Mouse (Mus musculus) cerebellum, adult 11-12 months (tissue): Measurements from ENCODE around the gene Zfp609.

Experiments
- DNase-seq: peaks from one replicate; pipeline ENCODE4 v3.0.0; 2022

Zfp609 gene

DNA sequence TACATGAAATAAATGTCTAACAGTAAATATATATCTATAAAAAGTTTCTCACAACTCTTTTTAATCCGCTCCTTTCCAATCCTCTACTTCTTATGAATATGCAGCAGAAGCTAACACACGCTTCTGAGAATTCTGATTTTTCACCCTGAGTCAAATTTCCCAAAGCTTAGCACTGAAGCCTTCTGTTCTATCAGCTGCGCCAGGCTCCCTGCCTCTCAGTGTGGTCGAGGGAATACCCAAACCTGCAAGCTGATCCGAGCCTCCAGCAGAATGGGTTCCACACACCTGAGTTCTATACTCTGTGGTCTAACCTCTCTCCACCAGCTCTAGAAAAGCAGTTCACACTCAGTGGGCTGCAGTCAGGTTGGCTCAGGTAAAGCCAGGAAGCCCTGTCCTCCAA is 68.1 kb downstream of the Zfp609 start:
- peak; percentile 35 for DNase-seq

DNA sequence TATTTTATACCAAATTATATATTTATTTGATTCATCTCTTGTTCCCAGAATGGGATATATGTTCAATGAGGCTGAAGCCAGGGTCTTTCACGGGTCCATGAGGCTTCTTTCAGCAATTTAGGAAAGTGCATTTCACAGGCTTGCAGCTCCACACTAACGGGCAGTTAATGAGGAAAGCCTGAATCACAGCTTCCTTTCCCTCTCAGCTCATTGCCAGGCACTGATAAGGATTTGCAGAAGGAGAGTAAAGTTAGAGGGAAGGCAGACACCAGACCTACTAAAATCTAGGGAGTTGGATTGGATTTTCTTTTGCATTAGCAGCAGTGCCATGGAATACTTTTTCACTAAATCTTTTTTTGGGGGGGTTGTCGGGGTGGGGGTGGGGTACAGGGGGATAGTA is 69.5 kb downstream of the Zfp609 start:
- no peak for DNase-seq

DNA sequence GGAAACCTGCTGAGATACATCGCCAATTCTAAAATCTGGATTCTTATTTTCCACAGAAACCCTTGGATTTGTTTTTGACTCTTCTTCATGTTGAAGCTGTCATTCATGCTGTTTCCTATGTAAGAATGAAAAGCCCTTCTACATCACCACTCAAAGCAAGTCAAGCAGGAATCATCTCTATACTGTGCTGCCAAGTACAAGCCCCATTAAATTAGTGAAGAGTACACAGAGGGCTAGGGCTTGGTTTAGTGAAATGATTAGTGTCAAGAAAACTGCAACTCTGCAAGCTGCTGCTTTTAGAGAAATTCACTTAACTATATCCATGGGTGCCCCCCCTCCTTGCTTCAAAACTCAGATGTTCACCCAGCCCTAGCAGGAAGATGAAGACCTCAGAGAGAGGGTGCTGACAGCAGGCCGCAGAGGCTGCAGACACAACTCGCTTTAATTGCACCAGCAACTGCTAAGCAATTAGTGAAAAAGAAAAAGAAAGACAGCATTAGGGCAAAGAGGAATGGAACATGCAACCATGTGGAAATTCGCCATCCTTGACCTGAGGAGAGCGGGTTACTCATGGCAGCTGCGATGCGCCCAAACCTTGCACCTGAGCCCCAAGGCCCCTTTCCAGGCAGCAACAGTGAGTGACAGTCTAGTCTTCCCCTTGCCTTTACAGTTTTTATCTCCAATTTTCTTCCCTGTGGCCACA is 71.5 kb downstream of the Zfp609 start:
- no peak for DNase-seq

DNA sequence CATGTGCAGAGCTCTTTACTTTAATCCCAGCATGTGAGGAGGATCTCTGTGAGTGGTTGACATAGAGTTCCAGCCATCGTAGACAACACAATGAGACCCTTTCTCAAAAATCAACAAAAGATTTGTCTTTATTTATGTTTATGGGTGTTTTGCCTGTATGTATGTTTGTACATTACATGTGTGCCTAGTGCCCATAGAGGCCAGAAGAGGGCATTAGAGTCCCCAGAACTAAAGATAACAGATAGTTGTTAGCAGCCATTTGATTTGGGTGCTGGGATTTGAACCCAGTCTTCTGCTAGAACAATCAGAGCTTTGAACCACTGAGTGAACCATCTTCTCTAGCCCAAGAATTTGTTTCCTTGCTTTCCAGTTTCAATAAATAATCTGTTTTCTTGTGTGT is 72.2 kb downstream of the Zfp609 start:
- no peak for DNase-seq

DNA sequence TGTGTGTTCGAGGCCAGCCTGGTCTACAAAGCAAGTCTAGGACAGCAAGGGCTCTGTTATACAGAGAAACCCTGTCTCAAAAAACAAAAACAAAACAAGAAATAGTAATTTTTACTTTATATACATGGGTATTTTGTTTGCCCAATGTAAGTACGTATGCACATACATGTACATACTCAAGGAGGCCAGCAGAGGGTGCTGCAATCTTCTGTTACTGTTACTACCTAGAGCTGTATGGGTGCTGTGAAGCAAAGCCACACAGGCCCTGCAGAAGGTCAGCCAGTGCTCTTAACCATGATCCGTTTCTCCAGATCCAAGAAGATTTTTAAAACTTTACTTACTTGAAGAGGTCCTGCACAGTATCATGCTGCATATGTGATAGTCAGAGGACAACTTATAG is 74.7 kb downstream of the Zfp609 start:
- DNase-seq: no peak

DNA sequence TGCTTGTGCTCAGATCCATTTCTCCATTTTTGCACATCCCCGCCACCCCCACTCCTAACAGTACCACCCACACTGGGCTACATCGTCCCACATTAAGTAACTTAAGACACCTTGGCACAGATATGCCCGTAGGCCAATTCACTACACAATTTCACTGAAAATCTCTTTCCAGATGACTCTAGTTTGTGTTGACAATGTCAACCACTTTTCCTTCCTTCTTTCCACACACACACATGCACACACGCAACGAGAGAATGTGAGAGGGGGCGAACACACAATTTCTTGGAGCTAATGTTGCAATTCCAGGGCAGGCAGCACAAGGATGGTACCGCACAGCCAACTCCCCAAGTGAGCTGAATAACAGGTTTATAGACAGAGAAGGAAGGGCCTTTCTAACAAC is 75.5 kb downstream of the Zfp609 start:
- DNase-seq: no peak

DNA sequence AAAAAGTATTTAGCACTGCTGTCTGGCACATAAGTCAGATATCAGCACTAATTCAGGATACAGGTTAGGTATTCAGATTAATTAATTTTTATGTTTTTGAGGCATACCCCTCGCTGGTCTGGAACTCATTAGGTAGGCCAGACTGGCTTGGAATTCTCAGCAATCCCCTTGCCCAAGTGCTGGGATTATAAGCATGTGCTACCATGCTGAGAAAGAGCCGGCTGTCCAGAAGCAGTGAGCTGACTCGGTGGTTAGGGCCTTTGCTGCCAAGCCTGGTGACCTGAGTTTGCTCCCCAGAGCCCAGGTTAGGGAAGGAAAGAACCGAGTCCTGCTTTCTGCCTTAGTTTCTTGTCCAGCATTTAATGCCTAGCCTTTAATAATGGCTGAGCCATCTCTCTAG is 79.3 kb downstream of the Zfp609 start:
- no peak for DNase-seq

DNA sequence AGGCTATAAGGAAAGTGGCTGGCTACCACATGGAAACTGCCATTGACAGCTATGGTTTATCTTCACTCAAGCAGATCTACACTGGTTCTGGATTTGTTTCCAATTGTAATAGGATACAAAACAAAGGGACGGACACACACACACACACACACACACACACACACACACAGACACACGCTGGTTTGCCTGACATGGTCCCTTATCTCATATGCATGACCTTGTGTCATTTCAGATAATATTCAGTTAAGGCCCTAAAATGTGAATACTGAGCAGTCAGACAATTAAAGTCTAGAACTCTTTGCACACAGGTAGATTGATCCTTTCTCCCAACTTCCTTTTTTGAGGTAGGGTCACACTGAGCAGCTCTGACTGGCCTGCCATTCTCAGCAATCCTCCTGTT is 80.9 kb downstream of the Zfp609 start:
- no peak for DNase-seq

DNA sequence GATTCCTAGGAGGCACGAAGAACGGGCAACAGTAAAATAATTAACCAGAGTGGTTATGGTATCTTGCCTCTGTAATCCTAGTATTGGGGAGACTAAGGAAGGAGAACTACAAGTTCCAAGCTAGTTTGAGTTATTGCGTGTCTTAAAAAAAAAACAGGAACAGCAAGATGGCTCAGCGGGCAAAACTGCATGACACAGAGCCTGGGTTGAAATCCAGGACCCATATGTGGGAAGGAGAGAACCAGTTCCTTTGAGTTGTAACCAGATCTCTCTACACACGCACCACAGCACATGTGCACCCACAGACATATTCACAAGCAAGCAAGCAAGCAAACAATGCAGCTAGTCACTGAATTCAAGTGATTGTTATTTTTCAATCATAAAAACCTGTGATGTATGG is 81.9 kb downstream of the Zfp609 start:
- DNase-seq: no peak

DNA sequence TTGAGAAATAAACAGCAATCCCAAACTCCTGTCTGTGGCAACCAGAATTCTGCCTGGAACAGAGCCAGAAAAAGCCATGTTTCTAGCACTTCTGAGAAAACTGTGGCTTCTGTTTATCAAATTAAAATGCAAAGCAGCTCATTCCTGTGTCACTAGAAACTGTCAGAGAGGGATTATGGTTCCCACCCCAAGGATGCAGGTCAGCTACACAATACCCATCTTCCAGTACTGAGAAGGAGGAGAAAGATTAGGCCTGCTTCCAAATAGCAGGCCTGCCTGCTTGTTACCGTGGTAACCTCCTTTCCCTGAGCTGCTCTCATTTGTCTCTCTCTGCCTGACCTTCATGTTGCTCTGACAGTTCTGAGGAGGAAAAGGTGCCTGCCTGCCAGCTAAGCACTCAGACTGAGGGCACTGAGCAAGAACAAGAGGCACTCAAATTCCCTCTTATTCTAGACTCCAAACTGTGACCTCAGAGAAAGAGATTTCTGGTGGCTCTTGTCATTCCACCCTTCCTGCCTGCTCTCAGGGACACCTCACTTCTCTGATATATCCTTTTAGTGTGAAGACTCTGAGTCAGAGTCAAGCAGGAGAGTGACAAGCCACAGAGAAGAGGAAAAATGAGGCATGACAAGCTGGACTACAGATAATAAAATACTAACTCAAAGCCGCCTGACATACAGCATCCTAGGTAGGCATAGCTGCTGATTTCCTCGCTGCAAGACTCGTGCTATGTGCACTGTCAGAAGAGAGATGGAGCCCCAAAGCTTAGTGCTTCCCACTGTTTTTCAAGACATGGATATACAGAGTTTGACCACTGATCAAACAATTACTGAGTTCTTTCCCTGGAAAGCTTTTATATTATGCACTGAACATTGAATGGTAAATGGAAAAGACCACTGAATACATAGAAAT is 82.9 kb downstream of the Zfp609 start:
- DNase-seq: peak; percentile 82

DNA sequence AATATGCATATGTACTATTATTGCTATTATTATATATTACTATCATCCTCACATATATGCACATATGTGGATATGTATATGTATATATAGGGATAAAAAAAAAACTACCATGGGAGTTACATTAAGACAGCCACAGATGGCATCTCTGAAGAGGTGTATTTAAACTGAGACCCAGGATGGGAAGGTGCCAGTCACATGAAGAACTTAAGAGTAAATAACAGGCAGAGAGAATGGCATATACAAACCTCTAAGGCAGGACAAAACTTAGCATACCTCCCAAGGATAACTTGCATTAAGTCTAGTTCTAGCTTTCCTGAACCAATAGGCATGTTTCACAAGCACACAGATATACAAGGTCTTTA is 83.6 kb downstream of the Zfp609 start:
- no peak for DNase-seq

DNA sequence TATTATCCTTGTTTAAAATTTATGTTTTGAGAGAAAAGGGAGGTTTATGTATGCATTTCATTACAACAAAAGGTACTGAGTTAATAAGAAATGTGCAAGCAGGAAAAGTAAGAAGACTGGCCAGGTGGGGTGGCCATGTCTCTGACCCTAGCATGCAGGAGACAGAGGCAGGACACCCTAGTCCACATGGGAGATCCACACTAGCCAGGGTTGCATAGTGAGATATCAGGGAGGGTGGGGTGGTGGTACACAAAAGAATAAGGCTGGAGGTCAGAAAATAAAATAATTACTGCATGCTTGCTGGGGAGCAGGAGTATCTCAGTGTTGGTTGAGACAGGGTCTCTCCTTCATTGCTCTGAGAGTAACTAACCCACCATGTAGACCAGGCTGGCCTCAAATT is 84.0 kb downstream of the Zfp609 start:
- no peak for DNase-seq

DNA sequence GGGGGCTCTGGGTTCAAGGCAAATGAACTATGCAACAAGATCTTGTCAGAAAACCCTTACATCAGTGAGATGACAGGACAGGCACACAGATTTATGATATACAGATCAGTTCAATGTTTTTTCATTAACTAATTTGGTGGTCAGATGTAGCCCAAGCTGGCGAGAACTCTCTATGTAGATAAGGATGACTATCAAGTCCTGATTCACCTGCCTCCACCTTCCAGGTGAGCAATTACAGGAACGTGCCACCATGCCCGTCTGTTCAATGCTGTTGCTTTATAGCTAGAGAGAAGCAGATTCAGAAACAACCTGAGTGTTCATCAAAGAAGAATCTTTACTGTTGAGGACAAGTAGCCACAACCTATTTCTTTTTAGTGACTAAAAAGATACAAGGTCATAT is 84.6 kb downstream of the Zfp609 start:
- DNase-seq: no peak

DNA sequence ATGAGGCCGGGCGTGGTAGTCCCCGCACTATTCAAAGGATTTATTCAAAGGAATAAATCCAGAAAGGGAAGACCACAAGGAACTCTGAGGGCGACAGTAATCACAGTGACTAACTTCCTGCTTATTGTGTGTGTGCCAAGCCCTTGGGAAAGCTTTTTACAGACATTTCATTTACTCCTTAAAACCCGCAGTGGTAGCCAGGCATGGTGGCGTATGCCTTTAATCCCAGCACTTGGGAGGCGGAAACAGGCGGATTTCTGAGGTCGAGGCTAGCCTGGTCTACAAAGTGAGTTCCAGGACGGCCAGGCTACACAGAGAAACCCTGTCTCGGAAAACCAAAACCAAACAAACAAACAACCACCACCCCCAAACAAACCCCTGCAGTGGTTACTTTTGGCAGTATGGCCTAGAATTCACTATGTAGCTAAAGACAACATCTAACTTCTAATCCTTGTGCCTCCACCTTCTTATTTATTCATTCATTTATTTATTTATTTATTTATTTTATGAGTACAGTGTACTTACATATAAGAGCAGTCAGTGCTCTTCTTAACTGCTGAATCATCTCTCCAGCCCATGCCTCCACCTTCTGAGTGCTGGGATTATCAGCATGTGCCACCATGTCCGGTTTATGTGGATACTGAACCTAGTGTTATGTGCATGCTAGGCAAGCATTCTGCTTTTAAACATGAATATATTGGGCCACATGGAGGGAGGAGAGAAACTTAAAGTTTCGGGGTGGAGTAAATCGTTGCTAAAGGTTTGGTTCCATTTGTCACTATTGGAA is 86.1 kb downstream of the Zfp609 start:
- DNase-seq: no peak

DNA sequence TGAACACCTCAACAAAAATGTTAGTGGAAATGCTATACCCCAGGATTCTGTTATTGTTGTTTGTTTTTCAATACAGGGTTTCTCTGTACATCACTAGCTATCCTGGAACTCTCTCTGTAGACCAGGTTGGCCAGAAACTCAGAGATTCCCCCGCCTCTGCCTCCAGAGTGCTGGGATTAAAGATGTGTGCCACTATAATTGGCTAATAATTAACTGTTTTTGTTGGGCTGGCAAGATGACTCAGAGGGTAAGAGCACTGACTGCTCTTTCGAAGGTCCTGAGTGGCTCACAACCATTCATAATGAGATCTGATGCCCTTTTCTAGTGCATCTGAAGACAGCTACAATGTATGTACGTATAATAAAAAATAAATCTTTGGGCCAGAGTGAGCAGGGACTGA is 92.4 kb downstream of the Zfp609 start:
- DNase-seq: no peak

DNA sequence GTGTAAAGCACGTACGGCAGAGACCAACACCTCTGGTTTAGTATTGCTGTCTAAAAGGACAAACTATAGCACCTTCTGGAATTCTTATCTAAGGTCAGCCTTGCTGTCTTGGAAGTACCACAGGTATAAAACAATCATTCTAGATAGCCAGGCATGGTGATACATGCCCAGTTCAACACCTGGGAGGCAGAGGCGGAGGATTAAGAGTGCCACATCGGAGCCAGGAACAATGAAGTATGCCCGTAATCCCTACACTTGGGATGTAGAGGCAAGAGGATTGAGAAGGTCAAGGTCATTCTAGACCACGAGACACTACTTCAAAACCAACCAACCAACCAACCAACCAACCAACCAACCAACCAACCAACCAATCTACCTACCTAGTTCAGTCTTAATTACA is 98.8 kb downstream of the Zfp609 start:
- DNase-seq: no peak

DNA sequence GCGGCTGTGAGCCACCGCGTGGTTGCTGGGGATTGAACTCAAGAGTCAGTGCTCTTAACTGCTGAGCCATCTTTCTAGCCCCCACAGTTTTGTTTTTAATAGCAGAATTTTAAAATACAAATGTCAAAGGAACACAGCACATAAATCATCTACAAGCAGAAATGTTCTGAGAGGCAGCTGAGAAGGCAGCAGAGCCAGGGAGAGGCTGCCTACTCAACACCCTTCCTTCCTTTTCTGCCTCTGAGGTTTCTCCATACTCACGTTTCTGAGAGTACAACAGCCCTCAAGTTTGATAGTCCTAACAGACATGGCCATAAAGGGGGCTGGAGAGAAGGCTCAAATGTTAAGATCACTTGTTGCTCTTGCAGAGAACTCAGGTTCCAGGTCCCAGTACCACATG is 99.9 kb downstream of the Zfp609 start:
- no peak for DNase-seq

DNA sequence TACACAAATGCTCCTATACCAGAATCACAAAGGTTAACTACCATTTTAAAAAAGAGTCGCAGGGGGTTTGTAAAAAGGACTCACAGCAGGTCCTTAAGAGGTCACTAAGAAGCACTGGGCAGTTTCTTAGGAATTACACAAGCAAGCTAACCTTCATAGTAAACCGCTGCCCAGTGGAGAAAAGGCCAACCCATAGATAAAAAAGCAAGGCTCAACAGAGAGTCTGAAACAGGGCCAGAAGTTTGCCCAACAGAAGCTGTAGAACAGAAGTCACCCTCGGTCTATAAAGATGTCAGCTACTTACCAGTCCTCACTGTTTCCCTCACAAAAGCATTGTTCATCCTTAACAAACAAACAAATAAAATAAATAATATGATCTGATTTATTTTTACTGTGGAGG is 100.9 kb downstream of the Zfp609 start:
- no peak for DNase-seq

DNA sequence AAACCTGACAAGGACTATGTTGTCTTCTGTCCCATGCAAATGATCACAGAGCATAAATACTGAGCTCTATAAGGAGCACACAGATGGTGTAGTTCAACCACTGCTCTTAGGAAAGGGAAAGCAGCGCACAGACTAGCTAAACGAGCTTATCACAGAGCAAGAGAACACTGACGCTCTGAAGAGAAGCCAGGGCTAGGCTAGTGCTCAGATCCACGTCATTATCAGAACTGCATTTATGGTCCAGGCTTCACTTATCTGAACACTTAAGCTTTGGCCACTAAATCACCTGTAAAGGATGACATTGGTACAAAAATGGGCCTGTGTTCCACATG is 102.1 kb downstream of the Zfp609 start:
- no peak for DNase-seq

DNA sequence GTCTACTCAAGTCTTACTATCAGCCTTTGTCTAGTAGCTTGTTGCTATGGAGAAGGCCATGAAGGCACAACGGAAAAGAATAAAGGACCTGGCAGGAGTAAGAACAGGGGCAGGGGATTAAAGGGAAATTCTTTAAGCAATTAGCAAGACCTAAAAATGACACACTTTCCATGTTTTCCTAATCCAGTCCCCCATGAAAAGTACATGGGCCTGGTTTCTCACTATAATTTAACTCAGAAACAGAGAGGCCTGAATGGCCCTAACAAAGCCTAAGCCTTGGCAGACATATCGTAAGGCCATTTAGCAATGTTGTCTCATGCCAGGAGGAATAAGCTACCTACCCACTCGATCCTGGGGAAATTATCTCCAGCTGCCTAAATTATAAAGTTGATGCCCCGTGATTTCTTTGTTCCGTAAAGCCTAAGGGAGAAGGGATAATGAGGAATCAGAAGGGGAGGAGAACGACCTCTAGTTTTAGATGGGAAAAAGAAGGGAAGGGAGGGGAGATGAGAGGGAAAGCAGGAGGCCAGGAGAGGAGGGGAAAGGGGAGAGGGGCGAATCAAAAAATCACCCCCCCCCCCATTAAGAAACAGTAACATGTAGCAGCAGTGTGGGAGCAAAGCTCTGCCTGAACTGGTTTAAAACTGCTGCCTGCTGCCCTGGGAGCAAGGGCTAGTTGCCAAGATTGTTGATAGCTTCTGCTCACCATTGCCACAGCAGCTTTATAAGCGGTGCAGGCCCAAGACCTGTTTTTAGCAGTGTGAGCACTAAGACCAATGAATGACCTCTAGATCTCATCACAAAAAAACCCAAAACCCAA is 102.7 kb downstream of the Zfp609 start:
- DNase-seq: peak; percentile 53

DNA sequence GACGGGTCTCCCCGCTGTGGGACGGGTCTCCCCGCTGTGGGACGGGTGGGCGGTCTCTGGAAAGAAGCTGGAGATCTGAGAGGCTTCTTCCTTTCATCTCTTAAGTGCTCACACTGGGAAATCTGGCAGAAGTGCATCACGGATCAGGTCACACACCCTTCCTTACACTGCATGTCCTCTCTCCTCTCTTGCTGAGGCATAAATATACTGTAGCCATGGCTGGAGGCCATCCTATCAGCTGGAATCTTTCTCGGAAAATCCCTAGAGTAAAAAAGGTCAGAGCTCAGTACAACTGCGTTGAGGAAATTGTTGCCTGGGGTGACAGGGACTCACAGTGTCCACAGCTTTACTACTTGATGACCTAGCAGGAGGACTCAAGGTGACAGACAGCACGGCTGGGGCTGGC is 106.2 kb downstream of the Zfp609 start:
- DNase-seq: no peak

DNA sequence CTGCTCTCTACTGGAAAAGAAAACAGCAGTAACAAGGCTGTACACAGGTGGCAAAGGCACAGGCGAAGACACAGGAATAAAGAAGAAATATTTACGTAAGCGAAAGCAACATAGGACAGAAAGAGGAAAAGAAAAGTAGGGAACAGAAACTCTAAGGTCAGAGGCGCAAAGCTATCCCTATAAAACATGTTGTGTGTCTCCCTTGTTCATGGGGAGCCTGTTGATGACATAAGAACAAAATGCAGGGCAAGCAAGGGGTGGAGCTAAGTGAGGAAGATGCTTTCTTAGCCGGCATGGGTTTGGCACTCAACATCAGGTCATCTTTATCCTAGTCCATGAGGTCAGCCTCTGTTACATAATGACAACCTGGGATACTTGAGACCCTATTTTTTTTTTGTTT is 109.2 kb downstream of the Zfp609 start:
- DNase-seq: no peak
